In the genomic region with DNA sequence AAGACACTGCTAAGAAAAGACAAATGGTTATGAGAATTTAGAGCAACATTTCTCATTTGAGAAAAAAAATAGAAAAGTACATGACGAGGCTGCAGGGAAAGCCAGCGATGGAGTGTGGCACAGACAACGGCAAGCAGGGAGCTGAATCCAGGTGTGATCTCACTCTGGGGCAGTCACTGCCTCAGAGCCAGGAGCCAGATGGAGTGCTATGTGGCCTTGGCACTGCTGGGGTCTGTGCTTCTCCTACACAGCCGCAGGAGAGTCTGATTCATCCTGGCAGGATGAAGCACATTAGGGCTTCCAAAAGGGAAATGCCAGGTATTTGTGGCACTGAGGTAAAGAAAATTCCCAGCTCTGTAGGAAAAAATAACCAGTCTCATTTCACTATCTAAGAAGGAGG, we compare ENCODE assay signal across 14 mouse cellular contexts. TPM values are rescaled to one million over a fixed set of nuclear protein-coding genes. Genes with fewer than 3 reads are reported as not detected.
DNase-seq lines count a peak whose midpoint lies in the region; ATAC-seq lines count a peak whose summit lies in the region.
"Had no signal": no experiment of that assay in that cellular context is flagged by ENCODE, and none has a peak within 500 bp of the region (broad histone marks: within the 10 kb centered on the region; RNA-seq: fewer than 3 reads in every experiment).

No protein-coding gene starts in this region.

- ATAC-seq in forebrain, embryonic 16.5 days: 0 out of 2 replicates have a peak, but pooled peaks have one; percentile 49
- ATAC-seq in forebrain, embryonic 12.5 days (ENCODE audit: low FRiP score): no peak
- ATAC-seq: forebrain, embryonic 13.5 days had no signal

- no peaks in the 10 kb centered on the region for H3K27me3 ChIP-seq in forebrain, embryonic 16.5 days (replicated peaks; ENCODE audit: control insufficient read depth, insufficient read depth, low read length)
- H3K27me3 ChIP-seq in forebrain, embryonic 12.5 days: no peaks in the 10 kb centered on the region
- H3K27me3 ChIP-seq in embryonic facial prominence, embryonic 10.5 days (replicated peaks; ENCODE audit: low read depth, poor library complexity, severe bottlenecking): no peaks in the 10 kb centered on the region
- H3K27me3 ChIP-seq: forebrain, embryonic 13.5 days; neural tube, embryonic 15.5 days had no signal

- peaks cover 10% of the 10 kb centered on the region for H3K36me3 ChIP-seq in forebrain, embryonic 16.5 days (ENCODE audit: control insufficient read depth, insufficient read depth)
- peaks cover 9% of the 10 kb centered on the region; the same call in 1 of the 2 replicates for H3K36me3 ChIP-seq in forebrain, embryonic 12.5 days (replicated peaks)
- H3K36me3 ChIP-seq in embryonic facial prominence, embryonic 10.5 days (replicated peaks): 0 out of 2 replicates have a peak, but pooled peaks cover 2% of the 10 kb centered on the region

- 70% methylated on average over 4 of the region's 4 CpGs for WGBS in forebrain, embryonic 16.5 days
- 86% methylated on average over 4 of the region's 4 CpGs for whole genome bisulfite sequencing in forebrain, embryonic 12.5 days
- 90% methylated on average over 4 of the region's 4 CpGs for WGBS in embryonic facial prominence, embryonic 10.5 days

- H3K4me2 ChIP-seq in forebrain, embryonic 16.5 days (ENCODE audit: low read length): no peak overlapping the region
- H3K4me2 ChIP-seq in forebrain, embryonic 12.5 days: no peak overlapping the region
- H3K4me2 ChIP-seq: forebrain, embryonic 13.5 days; neural tube, embryonic 15.5 days had no signal

- no peak overlapping the region for H3K9ac ChIP-seq in forebrain, embryonic 16.5 days (replicated peaks; ENCODE audit: low read depth, low read length)
- H3K9ac ChIP-seq in forebrain, embryonic 12.5 days: no peak overlapping the region
- H3K9ac ChIP-seq: forebrain, embryonic 13.5 days; liver, embryonic 14.5 days; neural tube, embryonic 15.5 days had no signal

- intact Hi-C loops in left cerebral cortex, postnatal 4 days (cut with DNase I): loop anchor here (10.0 kb wide), 1 partner anchor 1203 kb away; no protein-coding TSS in a partner anchor

- H3K9me3 ChIP-seq in forebrain, embryonic 16.5 days (ENCODE audit: control insufficient read depth, low read length): no peaks in the 10 kb centered on the region
- no peaks in the 10 kb centered on the region for H3K9me3 ChIP-seq in forebrain, embryonic 12.5 days
- no peaks in the 10 kb centered on the region for H3K9me3 ChIP-seq in embryonic facial prominence, embryonic 10.5 days
- H3K9me3 ChIP-seq: forebrain, embryonic 13.5 days; neural tube, embryonic 15.5 days had no signal

- no peaks in the 10 kb centered on the region for H3K4me1 ChIP-seq in forebrain, embryonic 16.5 days (replicated peaks; ENCODE audit: control insufficient read depth, insufficient read depth, low read length)
- no peaks in the 10 kb centered on the region for H3K4me1 ChIP-seq in forebrain, embryonic 12.5 days
- no peaks in the 10 kb centered on the region for H3K4me1 ChIP-seq in embryonic facial prominence, embryonic 10.5 days
- H3K4me1 ChIP-seq: forebrain, embryonic 13.5 days; neural tube, embryonic 15.5 days had no signal

- DNase-seq in left cerebral cortex, adult 11 months (ENCODE audit: low spot score): peak; percentile 28
- no peak for DNase-seq in left cerebral cortex, postnatal 4 days
- DNase-seq in embryonic facial prominence, embryonic 10.5 days (ENCODE audit: low spot score): peak; percentile 2
- peak; percentile 71 to 74 for DNase-seq in right cerebral cortex, postnatal 36 days (ENCODE audit: low spot score in 2 of 2)
- DNase-seq in thymus, postnatal 14 days: no peak
- DNase-seq in lung, postnatal 36 days: no peak
- DNase-seq: heart, adult 2 months; kidney, adult 18-20 months; spleen, adult 18-20 months had no signal

- no peak overlapping the region for H3K27ac ChIP-seq in forebrain, embryonic 16.5 days (ENCODE audit: low read length)
- no peak overlapping the region for H3K27ac ChIP-seq in forebrain, embryonic 12.5 days
- no peak overlapping the region for H3K27ac ChIP-seq in embryonic facial prominence, embryonic 10.5 days (replicated peaks)
- H3K27ac ChIP-seq: forebrain, embryonic 13.5 days; heart, adult 2 months; liver, embryonic 14.5 days; neural tube, embryonic 15.5 days had no signal

- H3K4me3 ChIP-seq in forebrain, embryonic 16.5 days (replicated peaks; ENCODE audit: low read length): no peak overlapping the region
- H3K4me3 ChIP-seq in forebrain, embryonic 12.5 days (replicated peaks): no peak overlapping the region
- no peak overlapping the region for H3K4me3 ChIP-seq in embryonic facial prominence, embryonic 10.5 days
- H3K4me3 ChIP-seq: forebrain, embryonic 13.5 days; heart, adult 2 months; neural tube, embryonic 15.5 days had no signal

RNA-seq across cellular contexts. Expression of gene Cacna1b, which starts 45.5 kb away (rescaled TPM):
- 8.7 and 10.1 TPM in 2 replicates for polyA plus RNA-seq in forebrain, embryonic 16.5 days (2015; fragmentation: Nextera tagmentation; extraction: Ambion mirVana)
- polyA plus RNA-seq in forebrain, embryonic 12.5 days (2016; fragmentation: Nextera tagmentation; extraction: Ambion mirVana): 3.0 and 5.8 TPM in 2 replicates
- total RNA-seq in left cerebral cortex, postnatal 4 days (2021): 100 to 1,000 TPM; 113 to 119 TPM
- 3.2 and 3.6 TPM in 2 replicates for polyA plus RNA-seq in embryonic facial prominence, embryonic 10.5 days (2016; fragmentation: Nextera tagmentation; extraction: Ambion mirVana)

Comparison
In these comparisons a context has a peak if more than half of its experiments do, and no peak if none do; other contexts are left out.
1. DNase-seq: peak in left cerebral cortex, adult 11 months (single experiment), embryonic facial prominence, embryonic 10.5 days (single experiment) and right cerebral cortex, postnatal 36 days (2 of 2); none in left cerebral cortex, postnatal 4 days (single experiment), thymus, postnatal 14 days (single experiment) and lung, postnatal 36 days (single experiment).